Mouse (Mus musculus) forebrain, embryonic 16.5 days (tissue): Measurements from ENCODE around the gene Ccdc30. TPM values are rescaled to one million over a fixed set of nuclear protein-coding genes. Genes with fewer than 3 reads are reported as not detected.

Source experiments
- ATAC-seq: fragments of 200-750 bp; cut with Nextera tagmentation; 2 replicates; pipeline ENCODE4 v1.8.0; 2017; ENCODE audit warnings: mild to moderate bottlenecking, moderate library complexity
- H3K27ac ChIP-seq: fragments of 300-500 bp; sonication (generic); 2 replicates; pipeline ENCODE4 v1.5.1; 2014; ENCODE audit warnings: low read length, control low read depth
- H3K27me3 ChIP-seq: fragments of 300-500 bp; sonication (generic); replicated peaks from 2 replicates; pipeline ENCODE4 v1.6.1; 2014; ENCODE audit warnings: low read length; ENCODE audit not compliant: control insufficient read depth, insufficient read depth
- H3K36me3 ChIP-seq: fragments of 300-500 bp; sonication (generic); 2 replicates; pipeline ENCODE4 v1.6.1; 2014; ENCODE audit not compliant: control insufficient read depth, insufficient read depth
- H3K4me1 ChIP-seq: fragments of 300-500 bp; sonication (generic); replicated peaks from 2 replicates; pipeline ENCODE4 v1.6.1; 2014; ENCODE audit warnings: low read length; ENCODE audit not compliant: control insufficient read depth, insufficient read depth
- H3K4me2 ChIP-seq: fragments of 300-500 bp; sonication (generic); 2 replicates; pipeline ENCODE4 v1.6.1; 2014; ENCODE audit warnings: mild to moderate bottlenecking, low read length, control low read depth
- H3K4me3 ChIP-seq: fragments of 300-500 bp; sonication (generic); replicated peaks from 2 replicates; pipeline ENCODE4 v1.5.1; 2014; ENCODE audit warnings: mild to moderate bottlenecking, low read length, control low read depth
- H3K9ac ChIP-seq: fragments of 300-500 bp; sonication (generic); replicated peaks from 2 replicates; pipeline ENCODE4 v1.6.1; 2014; ENCODE audit warnings: low read depth, low read length, control low read depth
- H3K9me3 ChIP-seq: fragments of 300-500 bp; sonication (generic); 2 replicates; pipeline ENCODE4 v1.6.1; 2016; ENCODE audit warnings: low read length; ENCODE audit not compliant: control insufficient read depth
- WGBS: fragments of 180-500 bp; shearing (Covaris S2); extraction: QIAGEN DNeasy Blood & Tissue Kit; methylation state at CpG from one replicate; pipeline ENCODE4 v1.1.7; 2014; 5-methylcytosine and 5-hydroxymethylcytosine counted together
- polyA plus RNA-seq: library from polyadenylated mRNA; unstranded; fragments of >200 nt; fragmentation: Nextera tagmentation; extraction: Ambion mirVana; gene quantifications from 2 replicates; pipeline ENCODE4 v1.2.1, GENCODE M21; 2015

The Ccdc30 gene
- polyA plus RNA-seq, 1 experiment from 2014 or later, result 15.5 TPM

DNA sequence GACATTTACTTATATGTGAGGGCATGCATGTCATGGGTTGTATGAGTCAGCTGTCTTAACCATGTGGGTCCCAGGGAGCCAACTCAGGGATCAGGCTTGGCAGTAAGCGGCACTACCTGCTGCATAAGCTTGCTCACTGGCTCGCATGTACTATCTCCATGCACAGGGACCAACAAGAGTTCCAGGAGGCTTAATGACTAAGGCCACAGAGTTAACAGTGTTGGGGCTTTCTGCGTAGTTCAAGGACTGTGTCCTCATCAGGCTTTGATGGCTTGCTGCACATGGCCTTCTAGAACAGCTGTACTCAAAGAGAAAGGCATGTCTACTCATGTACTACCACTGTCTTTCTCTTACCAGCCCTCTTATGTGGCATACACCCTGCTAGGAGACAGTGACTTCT, 114.6 kb downstream of the Ccdc30 start:
- H3K9me3 ChIP-seq, result no peaks in the 10 kb centered on the region
- H3K4me3 ChIP-seq, result no peak overlapping the region
- no peaks in the 10 kb centered on the region for H3K27me3 ChIP-seq
- no peak overlapping the region for H3K27ac ChIP-seq
- no peak for ATAC-seq
- WGBS, result 96% methylated on average over 3 of the region's 3 CpGs
- H3K4me2 ChIP-seq, result no peak overlapping the region
- H3K36me3 ChIP-seq, result no peaks in the 10 kb centered on the region
- no peak overlapping the region for H3K9ac ChIP-seq
- H3K4me1 ChIP-seq, result no peaks in the 10 kb centered on the region

DNA sequence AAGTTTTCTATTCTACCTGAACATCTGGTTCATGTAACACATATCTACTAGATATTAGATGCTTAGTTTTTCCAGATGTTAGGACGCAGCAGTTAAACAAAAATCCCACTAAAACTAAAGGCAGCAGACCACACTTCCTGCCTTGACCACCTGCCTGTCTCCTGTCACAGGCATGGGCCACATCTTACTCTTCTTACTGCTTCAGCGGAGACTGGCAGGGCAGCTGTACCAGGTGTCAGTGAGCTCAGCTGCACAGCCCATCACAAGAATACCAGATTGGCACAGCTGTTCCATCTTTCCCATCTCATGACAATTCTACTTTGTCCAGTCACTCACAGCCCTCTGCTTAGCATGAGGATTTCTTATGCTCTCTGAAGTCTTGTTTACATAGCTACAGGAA, 118.0 kb downstream of the Ccdc30 start:
- no peak for ATAC-seq
- WGBS, result 90% methylated on average over 2 of the region's 2 CpGs
- Histone ChIP-seq H3K27ac (no peak overlapping the region), H3K4me1 (peaks cover 8% of the 10 kb centered on the region), H3K9me3 (no peaks in the 10 kb centered on the region), H3K4me2 (no peak overlapping the region), H3K27me3 (no peaks in the 10 kb centered on the region), H3K4me3 (no peak overlapping the region), H3K9ac (no peak overlapping the region), H3K36me3 (no peaks in the 10 kb centered on the region)

DNA sequence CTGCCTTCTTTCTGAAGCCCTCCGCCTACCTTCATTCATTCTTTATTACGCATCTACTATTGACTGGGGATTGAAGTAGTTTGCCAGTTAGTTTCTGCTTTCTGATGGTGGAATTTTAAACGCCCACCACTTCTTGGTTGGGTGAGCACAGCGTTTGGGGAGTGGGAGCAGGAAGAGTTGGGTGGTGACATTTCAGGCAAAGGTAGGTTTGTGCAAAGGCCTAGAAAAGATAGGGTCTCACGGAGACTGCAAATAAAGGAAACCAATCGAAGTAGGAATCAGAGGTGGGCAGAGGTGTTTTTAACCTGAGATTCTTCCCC, 120.2 kb downstream of the Ccdc30 start:
- 3% methylated on average over 6 of the region's 6 CpGs for WGBS
- H3K27ac ChIP-seq, result peak overlapping the region; percentile 91
- H3K4me2 ChIP-seq, result peak overlapping the region; percentile 82
- H3K4me1 ChIP-seq, result peaks cover 23% of the 10 kb centered on the region
- H3K9ac ChIP-seq, result peak overlapping the region; percentile 77
- H3K27me3 ChIP-seq, result no peaks in the 10 kb centered on the region
- H3K36me3 ChIP-seq, result no peaks in the 10 kb centered on the region
- peak overlapping the region; percentile 93 for H3K4me3 ChIP-seq
- ATAC-seq, result no peak
- no peaks in the 10 kb centered on the region for H3K9me3 ChIP-seq

DNA sequence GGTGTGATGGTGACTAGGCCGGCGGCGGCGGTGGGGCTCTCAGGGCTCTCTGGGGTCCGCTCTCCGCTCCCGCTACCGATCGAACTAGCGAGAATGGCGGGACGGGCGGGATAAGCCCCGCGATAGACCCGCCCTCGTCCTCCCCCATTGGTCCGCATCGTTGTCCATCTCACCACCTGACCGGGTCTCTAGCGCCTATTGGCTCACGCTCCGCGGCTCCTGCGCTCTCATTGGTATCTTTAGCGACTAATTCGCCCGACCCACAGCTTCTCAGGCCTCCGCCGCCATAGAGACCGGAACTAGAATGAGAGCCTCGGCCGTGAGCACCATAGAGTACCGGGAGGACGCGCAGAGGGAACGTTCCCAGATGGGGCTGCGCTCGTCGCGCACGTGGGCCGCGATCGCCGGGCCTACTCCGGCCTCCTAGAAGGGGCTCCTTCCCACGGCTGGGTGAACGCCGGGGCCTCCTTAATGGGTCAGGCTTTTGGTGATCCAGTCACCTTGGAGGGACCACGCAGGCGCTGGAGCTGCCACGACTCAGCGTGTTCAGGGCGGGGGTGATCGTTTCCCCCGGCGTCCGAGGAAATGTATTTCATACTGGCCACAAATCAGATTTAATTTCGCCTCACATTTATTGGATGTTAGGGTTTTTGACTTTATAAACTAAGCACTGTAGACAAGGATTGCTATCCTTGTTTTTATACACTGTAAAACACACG, 120.7 kb downstream of the Ccdc30 start, which contains the start of gene Ybx1:
Gene Ybx1, minus strand, starts transcription at position 190 of the 719 bp plus-strand sequence.
- peak within 1 kb of the TSS; percentile 91 for H3K27ac ChIP-seq
- WGBS, result under 1% methylated on average over 60 of the region's 61 CpGs
- peak within 1 kb of the TSS; percentile 80 for H3K9ac ChIP-seq
- ATAC-seq, result peak; percentile 99
- peaks cover 23% of the 10 kb centered on the region for H3K4me1 ChIP-seq
- peak within 1 kb of the TSS; percentile 82 for H3K4me2 ChIP-seq
- no peaks in the 10 kb centered on the region for H3K36me3 ChIP-seq
- H3K9me3 ChIP-seq, result no peaks in the 10 kb centered on the region
- H3K4me3 ChIP-seq, result peak within 1 kb of the TSS; percentile 93
- H3K27me3 ChIP-seq, result no peaks in the 10 kb centered on the region

DNA sequence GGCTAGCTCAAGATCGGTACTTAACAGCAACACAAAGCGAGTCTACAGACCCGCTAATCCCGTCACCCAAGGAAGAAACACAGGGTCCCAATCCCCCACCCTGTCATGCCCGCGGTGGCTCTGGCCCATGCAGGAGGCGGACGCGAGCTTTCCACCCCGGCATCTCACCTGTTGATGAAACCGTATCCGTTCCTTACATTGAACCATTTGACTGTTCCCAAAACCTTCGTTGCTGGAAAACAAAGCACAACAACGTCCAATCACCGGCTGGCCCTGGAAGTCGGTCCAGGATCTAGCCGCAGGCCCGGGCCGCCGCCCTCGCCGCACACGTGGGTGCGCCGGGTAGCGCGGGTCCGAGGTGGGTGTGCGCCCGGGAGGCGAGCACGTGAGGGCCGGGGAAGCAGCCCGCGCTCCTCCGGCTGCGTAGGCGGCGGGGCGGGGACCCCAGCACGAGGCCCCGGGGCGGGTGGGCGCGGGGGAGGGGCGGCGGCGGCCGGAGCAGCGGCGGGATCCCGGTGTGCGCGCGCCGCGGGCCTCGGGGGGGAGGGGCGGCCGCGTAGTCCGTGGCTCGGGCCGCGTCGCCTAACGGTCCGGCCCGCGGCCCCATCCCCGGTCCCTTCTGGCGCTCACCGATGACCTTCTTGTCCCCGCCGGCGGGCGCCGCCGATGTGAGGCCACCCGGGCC, 121.6 kb downstream of the Ccdc30 start:
- Histone ChIP-seq H3K27me3 (no peaks in the 10 kb centered on the region), H3K4me1 (peaks cover 23% of the 10 kb centered on the region), H3K4me2 (peak overlapping the region; percentile 64), H3K4me3 (peak overlapping the region; percentile 93), H3K27ac (peak overlapping the region; percentile 86), H3K36me3 (no peaks in the 10 kb centered on the region), H3K9ac (peak overlapping the region; percentile 80), H3K9me3 (no peaks in the 10 kb centered on the region)
- ATAC-seq, result peak; percentile 11
- WGBS, result under 1% methylated on average over 49 of the region's 80 CpGs

DNA sequence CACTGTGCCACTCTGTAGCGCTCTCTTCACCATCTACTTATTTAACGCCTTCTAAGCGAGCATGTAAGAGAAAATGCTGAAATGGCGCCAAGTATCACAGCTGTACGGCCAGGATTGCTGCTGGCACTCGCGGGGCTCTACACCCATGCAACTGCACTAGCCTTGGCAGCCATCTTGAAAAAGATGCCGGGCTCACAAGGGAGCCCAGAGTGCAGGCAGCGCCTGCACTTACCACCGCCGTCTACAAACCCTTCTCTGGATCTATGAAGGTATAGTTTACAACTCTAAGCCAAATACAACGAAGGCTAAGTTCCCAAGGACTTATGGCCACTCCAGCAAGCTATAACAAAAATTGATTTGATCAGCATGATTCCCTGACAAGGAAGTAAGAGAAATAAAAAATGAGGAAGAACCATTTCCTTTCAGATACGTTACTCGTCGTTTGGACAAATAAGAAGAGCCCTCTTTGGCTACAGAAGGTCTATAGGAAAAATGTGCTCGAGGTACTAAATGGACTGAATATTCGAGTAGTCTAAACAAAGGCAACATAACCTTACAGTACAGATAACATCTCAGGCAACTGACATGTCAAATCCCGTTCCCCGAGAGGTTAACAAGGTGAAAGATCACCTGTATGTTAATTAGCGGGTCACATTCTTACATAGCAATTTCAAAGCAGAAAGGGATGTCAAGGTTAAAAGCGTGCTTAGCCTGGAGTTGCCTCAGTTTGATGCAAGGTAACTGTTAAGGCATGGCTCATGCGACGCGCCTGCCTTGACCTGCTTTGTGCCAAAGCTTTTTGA, 122.3 kb downstream of the Ccdc30 start:
- no peaks in the 10 kb centered on the region for H3K9me3 ChIP-seq
- H3K36me3 ChIP-seq, result no peaks in the 10 kb centered on the region
- H3K4me1 ChIP-seq, result peaks cover 23% of the 10 kb centered on the region
- peak overlapping the region; percentile 80 for H3K9ac ChIP-seq
- WGBS, result under 1% methylated on average over 24 of the region's 24 CpGs
- peak overlapping the region; percentile 64 for H3K4me2 ChIP-seq
- peak overlapping the region; percentile 93 for H3K4me3 ChIP-seq
- H3K27me3 ChIP-seq, result no peaks in the 10 kb centered on the region
- H3K27ac ChIP-seq, result peak overlapping the region; percentile 80
- ATAC-seq, result peak; percentile 27

DNA sequence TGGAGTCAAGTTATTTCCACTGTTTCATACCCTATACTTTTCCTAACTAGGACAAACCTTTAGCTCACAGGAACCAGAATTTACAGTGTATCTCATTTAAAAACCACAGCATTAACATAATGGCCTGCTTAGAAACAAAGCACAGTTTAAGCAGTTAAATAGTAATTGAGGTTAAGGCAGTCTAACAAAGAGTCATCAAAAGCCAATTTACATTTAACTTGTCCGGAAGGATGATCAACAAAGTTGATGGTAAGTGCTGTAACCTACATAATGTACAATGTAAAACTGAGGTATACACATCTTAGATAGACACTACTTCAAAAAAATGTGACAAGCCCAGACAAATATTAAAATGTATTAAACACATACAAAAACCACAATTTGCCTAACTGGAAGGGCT, 123.4 kb downstream of the Ccdc30 start:
- H3K9me3 ChIP-seq, result no peaks in the 10 kb centered on the region
- H3K27ac ChIP-seq, result no peak overlapping the region
- H3K4me2 ChIP-seq, result peak overlapping the region; percentile 64
- no peaks in the 10 kb centered on the region for H3K36me3 ChIP-seq
- no peak for ATAC-seq
- peak overlapping the region; percentile 93 for H3K4me3 ChIP-seq
- WGBS, result 43% methylated on average over 1 of the region's 1 CpGs
- H3K4me1 ChIP-seq, result peaks cover 28% of the 10 kb centered on the region
- H3K27me3 ChIP-seq, result no peaks in the 10 kb centered on the region
- H3K9ac ChIP-seq, result 0 out of 2 replicates have a peak overlapping the region, but pooled peaks have one; percentile 80

DNA sequence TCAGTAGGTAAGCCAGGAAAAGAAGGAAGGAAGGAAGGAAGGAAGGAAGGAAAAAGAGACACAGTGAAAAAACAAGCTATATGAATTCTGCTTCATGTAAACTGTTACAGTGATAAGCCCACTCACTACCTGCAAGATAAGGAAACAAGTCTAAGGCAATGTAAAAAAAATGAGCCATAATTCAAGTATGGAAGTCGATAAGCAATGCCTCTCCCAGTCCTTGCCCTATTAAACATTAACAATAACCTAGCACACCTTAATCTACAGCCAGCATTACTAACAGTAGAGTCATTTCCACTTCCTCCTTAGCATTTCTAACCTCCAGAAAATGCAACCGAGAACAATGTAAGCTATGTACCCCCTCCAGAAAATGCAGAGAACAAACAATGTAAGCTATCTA, 130.0 kb downstream of the Ccdc30 start:
- Histone ChIP-seq H3K36me3 (peaks cover 30% of the 10 kb centered on the region), H3K4me2 (no peak overlapping the region), H3K27ac (no peak overlapping the region), H3K4me3 (no peak overlapping the region), H3K4me1 (peaks cover 6% of the 10 kb centered on the region), H3K27me3 (no peaks in the 10 kb centered on the region), H3K9me3 (no peaks in the 10 kb centered on the region), H3K9ac (no peak overlapping the region)
- ATAC-seq, result no peak
- 91% methylated on average over 2 of the region's 2 CpGs for WGBS

DNA sequence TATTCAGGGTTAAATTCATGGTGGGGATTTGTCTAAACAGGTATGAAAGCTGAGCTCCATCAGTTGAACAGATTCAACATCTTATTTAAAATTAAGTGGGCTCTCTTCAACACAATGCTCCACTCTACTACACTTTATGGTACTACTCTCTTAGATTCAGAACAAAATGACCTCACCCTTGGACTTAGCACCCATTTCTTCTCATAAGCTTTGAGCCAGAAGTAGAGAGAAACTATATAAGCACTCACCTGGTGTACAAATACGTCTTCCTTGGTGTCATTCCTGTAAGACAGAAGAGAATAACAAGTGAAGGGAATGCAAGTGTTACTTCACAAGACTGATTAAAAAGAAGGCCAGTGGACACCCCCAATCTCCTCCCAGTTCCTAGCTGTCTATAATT, 130.5 kb downstream of the Ccdc30 start:
- Histone ChIP-seq H3K4me3 (no peak overlapping the region), H3K4me1 (peaks cover 5% of the 10 kb centered on the region), H3K27me3 (no peaks in the 10 kb centered on the region), H3K9me3 (no peaks in the 10 kb centered on the region), H3K36me3 (peaks cover 33% of the 10 kb centered on the region), H3K9ac (no peak overlapping the region), H3K4me2 (no peak overlapping the region), H3K27ac (no peak overlapping the region)
- WGBS, result 88% methylated on average over 1 of the region's 1 CpGs
- no peak for ATAC-seq
